Mouse (Mus musculus) liver, postnatal 0 days (tissue): ENCODE results near the gene Ttll1.
"Not testable (repeated sequence)": the region's sequence is repeated elsewhere in the genome, so short reads cannot be mapped to it uniquely, and the experiment has no call there.

Experiments used
- CTCF ChIP-seq: sonication (generic); IDR thresholded peaks from 2 replicates; pipeline ENCODE4 v1.5.1; 2016; ENCODE audit warnings: antibody characterized with exemption, low read depth
- EP300 ChIP-seq: IDR thresholded peaks from 2 replicates; pipeline ENCODE4 v1.6.1; 2016; ENCODE audit warnings: antibody characterized with exemption, low read depth, mild to moderate bottlenecking

DNA sequence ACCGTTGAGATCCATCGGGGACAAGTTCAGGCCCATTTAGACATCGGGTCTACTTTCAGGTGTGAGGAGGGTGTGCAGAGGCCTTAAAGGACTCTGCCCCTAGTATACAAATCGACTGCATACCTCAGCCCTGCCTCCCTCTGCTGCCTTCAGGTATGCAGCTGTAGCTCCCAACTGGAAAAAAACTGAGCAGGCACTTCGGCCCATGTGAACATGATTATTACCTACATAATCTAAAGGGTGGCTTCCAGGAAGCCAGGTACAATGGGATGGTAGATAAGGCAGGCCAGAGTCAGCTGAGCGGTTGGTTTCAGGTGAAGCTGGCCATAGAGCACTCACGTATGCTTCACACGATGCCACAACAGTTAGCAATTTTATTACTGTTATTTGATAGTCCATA is 48.3 kb downstream of the Ttll1 start:
- not testable (repeated sequence) for TF ChIP-seq CTCF, EP300
